Mouse (Mus musculus) yolk sac, embryonic 10.5 days (tissue): ENCODE measurements around the gene Gpr137.

Experiments used
- DNase-seq: peaks from one replicate; pipeline ENCODE4 v3.0.0-alpha.2; 2017; ENCODE audit warnings: low spot score

Gpr137 gene

DNA sequence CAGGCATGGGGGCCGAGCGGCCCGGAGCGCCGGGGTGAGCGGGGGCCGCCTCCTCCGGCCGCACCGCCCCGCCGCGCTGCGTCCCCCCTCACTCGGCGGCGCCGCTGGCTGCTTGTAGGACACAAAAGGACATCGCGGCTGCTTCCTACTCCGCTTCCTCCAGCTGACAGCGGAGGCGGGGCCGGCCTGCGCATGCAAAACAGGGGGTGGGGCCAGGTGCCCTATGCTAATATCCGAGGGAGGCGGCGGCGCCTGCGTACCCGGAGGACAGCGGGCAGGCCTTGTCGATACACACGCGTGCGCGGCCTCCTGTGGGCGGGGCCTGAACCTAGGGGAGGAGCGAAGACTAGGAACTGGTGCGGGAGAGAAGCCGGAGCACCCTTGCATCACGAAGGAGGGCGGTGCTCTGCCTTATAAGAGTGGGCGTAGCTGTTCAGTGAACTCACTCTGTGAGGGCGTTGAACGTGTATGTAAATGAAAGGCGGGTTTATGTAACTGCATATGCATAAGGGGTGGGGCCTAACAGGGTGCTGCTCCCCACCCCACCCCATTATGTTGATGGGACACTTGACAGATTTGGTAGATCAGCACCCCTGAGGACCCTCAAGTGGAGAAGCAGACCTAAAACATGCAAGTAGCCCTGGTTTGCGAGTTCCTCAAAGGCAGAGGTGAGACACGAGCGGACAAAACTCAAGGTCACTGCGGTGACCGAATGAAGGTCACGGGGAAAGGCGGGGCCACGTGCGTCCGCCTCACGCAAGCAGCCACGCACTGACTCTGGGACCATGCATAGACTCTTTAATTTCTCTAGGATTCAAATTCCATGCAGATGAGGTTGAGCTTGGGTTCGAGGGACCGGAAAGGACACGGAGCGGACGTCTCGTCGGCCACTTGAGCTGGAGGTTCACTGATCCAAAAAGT lies 20.4 kb downstream of the Gpr137 start, which contains the start of gene Esrra:
Gene Esrra, minus strand, starts transcription at position 167 of the 921 bp plus-strand sequence.
- DNase-seq, result peak; percentile 100

DNA sequence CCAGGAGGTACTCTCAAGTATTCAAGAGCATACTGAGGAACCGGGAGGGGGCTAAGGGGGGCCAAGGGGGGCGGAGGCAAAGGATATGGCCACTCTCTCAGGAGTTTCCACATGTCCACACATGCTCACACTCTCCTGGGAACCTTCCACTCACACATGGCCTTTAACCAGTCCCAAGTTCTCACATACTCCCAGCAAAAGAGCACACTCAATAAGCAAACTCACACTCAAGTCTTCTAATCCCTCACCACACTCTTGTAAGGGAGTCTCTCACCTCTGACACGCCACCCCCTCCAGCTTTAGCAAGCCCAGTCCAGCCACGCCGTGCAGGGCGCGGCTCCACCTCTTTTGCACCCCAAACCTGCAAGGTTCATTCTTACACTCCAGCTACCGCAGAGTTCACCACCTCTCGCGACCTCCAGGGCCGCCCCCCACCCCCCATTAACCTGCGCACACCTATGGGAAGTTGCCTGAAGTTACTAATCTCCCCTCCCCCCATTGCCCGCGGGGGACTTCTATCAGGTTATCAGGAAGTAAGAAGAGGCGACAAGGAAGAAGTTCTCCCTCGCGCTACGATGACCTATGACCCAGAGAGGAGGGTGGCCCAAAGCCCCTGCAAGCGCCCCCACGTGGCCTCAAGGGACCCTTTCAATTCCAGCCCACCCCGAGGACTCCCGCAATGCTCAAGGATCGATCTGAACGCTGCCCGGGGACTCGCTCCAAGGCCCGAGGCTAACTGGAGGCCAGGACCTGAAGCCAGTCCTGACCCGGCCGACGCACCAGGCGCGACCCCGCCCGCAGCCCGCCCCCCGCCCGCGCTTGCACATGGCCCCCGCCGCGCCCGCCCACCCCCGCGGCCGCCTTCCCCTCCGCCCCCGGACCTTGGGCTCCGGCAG lies 21.3 kb downstream of the Gpr137 start:
- DNase-seq, result peak; percentile 91

DNA sequence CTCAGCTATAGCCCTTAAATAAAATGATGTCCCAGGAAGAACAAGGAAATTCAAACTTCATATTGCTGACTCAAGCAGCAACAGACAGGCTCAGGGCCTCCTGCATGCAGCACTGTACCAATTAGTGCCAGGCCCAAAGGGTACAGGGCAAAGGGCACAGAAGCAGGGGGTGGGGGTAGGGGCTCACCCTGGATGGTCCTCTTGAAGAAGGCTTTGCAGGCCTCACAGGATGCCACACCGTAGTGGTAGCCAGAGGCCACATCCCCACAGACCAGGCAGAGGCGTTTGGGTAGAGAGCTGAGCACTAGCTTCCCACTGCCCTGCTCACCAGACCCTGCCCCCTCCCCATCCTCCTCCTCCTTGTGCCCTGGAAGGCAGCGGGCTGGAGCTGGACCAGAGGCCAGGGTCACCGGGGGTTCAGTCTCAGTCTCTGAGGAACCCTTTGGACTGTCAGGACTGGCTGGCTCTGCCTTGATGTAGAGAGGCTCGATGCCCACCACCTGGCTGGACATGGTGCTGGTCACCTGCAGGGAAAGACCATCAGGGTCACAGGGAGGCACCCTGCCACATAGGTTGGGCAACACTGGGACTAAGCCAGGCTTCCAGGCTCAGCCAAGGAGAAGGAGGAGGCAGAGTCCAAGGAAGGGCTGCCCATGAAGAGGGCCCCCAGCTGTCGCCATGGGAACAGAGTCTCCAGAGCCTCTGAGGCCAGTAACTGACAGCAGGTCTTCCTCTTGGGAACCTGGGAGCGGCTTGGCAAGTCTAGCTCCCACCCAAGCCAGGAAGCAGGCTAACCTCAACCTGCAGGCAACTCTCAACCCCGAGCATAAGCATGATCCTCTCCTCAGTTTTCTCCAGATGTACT lies 22.2 kb downstream of the Gpr137 start:
- peak; percentile 58 for DNase-seq

DNA sequence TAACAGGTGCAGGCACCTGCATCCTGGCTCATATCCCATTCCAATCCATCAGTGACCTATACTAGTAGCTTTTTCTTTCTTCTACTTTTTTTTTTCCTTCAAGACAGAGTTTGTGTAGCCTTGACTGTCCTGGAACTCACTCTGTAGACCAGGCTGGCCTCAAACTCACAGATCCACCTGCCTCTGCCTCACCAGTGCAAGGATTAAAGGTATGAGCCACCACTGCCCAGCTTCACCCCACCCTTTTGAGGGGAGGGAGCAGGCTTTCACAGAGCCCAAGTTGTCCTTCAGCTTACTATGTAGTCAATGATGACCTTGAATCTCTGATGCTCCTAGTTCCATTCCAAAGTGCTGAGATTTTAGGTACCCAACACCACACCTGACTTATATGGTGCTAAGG lies 22.8 kb downstream of the Gpr137 start:
- no peak for DNase-seq

DNA sequence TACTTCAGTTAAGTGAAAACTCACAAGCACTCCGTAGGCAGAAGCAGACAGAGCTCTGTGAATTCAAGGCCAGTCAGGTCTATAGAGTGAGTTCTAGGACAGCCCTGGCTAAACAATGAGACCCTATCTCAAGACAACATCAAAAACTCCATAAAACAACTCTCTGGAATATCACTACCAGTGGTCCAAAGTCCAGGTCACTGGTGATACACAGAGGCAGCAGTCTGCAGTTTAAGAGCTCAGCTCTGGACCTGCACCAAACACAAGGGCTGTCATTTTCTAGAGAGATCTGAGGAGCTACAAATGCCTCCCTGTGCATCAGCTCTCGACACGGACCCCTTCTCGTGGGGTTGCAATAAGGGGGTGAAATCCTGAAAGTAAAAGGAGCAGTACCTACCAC lies 24.0 kb downstream of the Gpr137 start:
- no peak for DNase-seq

DNA sequence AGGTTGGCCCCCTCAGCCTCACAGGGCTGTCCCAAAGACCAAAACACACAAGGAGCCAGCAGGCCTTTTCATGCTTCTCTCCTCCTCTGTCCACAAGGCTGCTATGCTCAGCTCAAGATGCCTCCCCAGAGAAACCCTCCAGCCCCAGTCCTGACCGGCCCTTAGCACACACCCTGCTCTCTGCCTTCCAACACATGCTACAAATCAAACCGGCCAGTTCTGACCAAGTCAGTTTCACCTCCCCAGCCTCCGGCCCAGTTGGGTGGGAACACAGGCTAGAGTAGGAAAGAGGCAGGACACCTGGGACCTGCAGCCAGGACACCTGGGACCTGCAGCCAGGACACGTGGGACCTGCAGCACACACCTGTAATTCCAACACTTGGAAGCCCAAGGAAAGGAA lies 25.8 kb downstream of the Gpr137 start:
- DNase-seq, result no peak

DNA sequence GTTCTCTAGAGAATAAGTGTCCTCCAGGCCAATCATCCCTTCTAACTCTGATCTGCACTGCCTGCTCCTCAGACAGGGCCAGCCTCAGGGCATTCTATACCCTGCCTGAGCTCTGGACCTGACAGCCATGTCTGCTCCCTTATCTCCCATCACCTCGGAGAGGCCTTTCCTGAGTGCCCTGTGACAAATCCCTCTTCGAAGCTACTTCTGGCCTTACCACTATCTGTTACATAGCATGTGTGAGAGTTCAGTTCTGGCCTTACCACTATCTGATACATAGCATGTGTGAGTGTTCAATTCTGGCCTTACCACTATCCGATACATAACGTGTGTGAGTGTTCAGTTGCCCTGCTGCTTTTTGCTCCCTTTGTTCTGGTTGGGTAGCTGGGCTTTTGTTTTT lies 27.0 kb downstream of the Gpr137 start:
- no peak for DNase-seq

DNA sequence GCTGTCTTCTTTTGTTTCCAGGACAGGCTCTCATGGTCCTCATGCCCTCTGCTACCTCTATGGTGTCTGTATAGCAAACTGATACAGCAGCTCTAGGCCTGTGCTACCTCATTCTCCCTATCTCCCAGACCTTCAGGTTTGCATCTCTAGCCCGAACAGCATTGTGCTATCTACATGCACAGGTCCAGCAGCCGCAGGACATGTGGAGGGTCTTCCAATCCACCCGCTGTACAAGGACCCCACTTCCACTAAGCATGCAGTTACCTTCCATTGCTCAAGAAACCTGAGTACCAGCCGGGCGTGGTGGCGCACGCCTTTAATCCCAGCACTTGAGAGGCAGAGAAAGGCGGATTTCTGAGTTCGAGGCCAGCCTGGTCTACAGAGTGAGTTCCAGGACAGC lies 27.7 kb downstream of the Gpr137 start:
- DNase-seq, result no peak

DNA sequence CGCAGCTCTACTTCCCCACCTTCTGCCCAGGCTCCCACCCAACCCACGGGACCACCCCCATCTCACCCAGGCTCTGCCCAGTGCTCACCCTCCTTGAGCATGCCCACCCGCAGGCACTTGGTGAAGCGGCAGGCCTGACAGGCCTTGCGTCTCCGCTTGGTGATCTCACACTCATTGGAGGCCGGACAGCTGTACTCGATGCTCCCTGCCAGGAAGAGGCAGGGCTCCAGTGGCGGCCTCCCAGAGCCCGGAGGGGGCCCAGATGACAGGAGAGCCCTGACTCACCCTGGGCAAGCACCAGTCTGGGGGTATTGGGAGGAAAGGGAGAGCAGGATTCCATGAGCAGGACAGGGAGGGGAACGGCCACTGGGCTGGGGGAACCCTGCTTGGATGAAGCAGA lies 28.3 kb downstream of the Gpr137 start:
- DNase-seq, result no peak

DNA sequence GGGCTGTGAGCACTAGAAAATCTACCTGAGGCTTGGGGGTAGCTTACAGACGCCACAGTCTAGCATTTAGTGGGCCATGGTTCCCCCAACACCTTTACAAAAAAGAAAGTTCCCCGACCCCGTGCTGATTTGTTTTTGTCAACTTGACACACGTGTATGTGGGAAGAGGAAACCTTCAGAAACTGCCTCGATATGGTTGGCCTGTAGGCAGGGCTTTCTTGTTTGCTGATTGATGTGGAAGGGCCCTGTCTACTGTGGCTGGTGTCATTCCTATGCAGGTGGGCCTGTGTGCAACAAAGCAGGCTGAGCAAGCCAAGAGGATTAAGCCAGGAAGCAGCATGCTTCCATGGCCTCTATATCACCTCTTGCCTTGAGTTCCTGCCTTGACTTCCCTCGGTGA lies 29.2 kb downstream of the Gpr137 start:
- no peak for DNase-seq

DNA sequence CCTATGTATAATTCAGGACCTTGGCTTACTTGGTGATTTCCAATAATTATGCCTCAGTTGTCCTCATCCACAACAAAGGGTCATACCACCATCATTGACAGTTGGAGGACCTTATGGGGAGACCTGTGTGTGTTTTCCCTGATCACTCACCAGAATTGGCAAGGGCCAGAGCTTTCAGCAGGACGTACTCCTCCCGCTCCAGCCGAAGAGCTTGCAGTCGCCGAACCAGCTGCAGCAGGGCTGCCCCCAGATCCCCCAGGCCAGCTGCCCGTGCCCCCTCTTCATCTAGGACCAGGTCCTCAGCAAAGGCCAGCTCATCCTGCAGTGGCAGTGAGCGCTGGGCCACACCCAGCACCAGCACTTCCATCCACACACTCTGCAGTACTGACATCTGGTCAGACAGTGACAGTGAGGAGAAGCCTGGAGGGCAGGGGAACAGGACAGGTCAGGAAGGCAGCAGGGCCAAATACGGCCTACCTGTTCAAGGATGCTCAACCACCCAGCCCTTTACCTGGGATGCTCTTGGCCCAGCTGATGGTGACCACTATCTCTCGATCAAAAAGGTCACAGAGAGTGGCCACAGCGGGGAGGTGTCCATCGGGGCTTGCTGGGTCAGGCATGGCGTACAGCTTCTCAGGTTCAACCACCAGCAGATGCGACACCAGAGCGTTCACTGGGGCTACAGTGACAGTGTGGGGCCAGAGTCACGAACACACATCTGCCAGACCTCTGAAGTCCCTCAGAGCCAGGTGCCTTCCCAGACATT lies 29.9 kb downstream of the Gpr137 start:
- no peak for DNase-seq

DNA sequence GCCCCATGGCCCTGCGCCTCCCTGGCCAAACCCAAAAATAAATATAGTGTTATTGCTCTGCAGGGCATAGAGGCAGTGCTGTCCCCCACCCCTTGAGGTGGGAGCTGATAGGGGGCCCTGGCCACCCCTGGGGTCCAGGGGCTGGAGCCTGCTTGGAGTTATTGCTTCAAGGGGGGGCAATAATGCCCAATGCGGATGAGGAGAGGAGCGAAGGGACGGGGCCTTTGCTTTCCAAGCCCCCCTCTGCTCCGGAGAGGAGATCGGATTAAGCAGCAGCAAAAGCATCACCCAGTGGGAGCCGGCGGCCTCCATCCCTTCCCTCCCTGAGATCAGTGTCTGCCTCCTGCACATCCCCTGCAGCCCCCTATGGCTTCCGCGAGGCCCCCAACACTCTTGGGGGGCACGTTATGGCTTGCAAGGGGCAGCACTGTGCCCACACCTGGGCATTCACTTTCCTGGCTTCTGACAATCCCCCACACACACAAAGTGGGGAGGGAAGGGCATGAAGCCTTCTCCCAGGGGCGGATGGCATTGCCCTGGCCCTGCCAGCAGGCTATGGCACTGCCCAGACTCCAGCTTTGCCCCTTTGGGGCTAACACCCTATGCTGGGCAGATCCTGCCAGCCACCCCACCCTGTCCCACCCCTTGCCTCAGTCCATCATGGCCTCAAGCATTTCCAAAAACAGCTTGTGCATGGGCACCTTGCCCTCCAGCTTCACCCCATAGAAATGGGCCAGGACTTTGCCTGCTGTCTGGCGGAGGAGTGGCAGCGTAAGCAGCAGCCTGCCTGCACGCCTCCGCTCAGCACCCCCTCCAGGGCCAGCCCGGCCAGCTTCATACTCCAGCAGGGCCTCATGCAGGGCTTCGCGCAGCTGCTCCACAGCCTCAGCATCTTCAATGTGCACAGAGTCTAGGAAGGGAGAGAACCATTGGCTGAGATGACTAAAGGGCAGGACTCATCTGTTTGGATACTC lies 30.9 kb downstream of the Gpr137 start:
- no peak for DNase-seq

DNA sequence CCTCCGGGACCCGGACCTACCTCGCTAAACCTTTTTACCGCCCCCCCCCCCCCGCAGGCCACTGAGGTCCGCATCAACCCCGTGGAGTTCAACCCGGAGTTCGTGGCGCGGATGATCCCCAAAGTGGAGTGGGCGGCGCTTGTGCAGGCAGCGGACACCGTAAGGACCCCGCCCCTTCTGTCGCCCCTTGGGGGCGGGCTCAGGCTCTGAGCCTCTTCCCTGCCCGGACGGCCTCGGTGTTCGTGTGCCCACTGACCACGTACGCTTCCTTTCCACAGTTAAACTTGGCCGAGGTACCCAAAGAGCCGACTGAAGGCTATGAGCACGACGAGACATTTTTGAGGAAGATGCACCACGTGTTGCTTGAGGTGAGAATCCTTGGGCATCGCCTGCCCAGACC lies 32.0 kb downstream of the Gpr137 start:
- peak; percentile 63 for DNase-seq

DNA sequence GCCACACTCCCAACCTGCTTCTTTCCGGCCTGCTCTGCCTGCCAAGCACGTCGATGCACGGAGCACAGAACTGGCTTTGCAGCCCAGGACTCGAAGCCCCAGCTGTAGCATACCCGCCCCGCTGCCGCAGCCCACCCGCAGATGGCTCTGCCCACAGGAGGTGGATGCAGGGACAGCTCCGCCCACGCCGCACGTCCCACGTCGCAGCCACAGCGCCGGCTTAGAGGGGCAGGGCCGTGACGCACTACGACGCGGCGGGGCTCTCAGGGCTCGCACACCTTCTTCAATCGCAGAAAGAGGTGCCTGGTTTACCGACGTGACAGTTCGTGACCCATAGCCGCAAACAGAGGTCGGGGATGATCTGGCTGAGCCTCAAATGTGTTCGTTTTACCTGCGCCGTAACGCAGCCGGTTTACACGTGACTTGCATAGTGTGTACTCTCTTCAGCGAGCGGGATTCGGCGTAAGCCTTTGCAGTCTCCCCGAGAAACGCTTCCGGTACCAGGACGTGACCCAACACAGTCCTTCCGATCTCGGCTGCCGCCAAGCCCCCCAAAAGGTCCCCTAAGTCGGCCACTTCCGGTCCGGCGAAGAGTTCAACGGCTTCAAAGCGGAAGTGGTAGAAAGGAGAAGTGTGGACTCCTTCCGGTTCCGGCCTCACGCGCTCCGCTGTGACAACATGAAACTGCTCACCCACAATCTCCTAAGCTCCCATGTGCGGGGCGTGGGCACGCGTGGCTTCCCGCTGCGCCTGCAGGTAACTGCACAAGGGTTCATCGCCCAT lies 32.6 kb downstream of the Gpr137 start, which contains the start of the genes Trmt112 and Prdx5:
Gene Trmt112, plus strand, starts transcription at position 192 of the 783 bp plus-strand sequence.
Gene Prdx5, minus strand, starts transcription at position 600 of the 783 bp plus-strand sequence.
- DNase-seq, result peak; percentile 90

DNA sequence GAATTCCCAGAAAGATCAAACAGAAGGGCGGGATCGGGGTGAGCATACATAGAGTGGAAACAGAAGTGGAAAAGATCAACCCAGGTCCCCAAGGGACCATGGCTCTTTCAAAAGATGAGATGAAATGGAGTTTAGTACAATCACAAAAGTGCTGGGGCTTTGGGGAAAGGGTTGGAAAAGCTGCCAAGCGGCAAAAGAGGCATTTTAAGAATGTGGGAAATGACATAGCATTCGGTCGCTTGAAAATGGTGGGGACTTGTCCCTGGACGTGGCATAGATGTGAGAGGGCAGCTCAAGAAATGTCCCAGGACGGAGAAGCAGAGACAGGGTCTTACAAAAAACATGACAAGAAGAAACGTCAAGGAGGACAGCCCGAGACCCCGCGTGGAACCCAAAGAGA lies 33.3 kb downstream of the Gpr137 start:
- no peak for DNase-seq

DNA sequence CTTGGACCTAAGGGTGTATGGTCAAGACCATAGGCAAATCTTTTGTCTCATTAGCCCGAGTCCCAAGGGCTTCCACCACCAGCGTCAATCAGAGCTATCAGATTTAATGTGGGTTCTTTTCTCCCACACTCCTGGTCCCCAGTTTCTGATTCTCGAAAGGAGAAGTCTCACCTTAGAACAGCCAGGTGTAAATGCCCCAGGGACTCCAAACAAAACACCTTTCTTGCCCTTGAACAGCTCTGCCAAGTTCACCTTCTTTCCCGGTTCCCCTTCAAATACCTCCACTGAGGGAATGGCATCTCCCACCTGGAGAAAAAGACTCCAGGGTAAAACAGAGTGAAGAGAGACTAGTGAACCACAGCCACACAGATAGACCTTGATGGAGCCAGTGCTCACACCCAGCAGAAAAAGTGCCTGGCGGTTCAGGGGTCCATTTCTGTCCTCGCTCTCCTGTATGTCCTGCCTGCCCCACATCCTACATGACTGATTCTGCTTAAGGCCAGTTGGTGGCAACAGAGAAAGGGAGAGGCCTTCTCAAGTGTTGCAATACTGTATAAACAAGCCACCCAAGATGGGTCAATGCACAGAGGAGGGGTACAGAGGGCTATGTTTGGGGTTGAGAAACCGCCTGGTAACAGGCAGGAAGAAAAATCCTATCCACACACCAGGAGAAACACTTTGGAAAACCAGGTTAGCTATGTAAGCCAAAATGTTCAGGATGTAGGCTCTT lies 34.3 kb downstream of the Gpr137 start:
- DNase-seq, result no peak

DNA sequence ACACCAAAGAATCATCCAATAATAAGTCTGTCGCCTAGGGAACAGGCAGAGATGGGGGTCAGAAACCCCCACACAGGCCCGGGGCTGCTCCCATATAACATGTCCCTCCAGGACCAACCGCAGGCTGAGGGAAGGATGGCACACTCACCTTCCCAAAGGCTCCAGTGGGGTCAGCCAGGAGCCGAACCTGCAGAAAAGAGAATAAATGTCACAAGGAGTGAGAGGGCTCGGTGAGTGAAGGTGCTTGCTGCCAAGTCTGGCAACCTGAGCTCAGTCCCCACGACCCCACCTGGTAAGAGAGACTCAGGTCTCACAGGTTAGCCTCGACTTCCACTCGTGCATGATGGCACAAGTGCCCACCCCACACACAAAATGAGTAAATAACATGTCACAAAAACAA lies 35.2 kb downstream of the Gpr137 start:
- no peak for DNase-seq

DNA sequence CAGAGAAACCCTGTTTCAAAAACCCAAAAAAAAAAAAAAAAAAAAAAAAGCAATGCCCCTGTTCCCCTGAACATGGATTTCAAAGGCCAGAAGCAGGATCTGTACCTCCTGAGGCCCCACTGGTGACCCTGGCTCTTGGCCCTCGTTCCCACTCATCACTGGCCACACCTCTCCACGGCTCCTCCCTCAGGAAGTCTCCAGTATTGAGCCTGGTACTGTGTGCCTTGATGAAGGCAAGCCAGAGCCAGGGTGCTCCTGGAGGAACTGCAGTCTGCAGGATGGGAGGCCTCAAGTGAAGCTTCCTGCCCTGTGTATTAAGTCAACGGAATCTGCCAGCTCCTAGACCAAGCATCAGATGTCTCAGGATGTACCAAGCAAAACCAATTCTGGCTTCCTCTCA lies 36.1 kb downstream of the Gpr137 start:
- DNase-seq, result no peak
